Mouse (Mus musculus) CD8-positive naive resting alpha-beta T cell, adult 2 months (primary cell): ENCODE measurements around the gene Iqcj.
"Not testable (repeated sequence)": the region's sequence is repeated elsewhere in the genome, so short reads cannot be mapped to it uniquely, and the experiment has no call there.

Experiments
- DNase-seq, 2 experiments: peaks; one replicate each; pipeline ENCODE4 v3.0.0; 2022; ENCODE audit warnings: low read depth in 2 of 2, low spot score in 2 of 2

Iqcj gene

DNA sequence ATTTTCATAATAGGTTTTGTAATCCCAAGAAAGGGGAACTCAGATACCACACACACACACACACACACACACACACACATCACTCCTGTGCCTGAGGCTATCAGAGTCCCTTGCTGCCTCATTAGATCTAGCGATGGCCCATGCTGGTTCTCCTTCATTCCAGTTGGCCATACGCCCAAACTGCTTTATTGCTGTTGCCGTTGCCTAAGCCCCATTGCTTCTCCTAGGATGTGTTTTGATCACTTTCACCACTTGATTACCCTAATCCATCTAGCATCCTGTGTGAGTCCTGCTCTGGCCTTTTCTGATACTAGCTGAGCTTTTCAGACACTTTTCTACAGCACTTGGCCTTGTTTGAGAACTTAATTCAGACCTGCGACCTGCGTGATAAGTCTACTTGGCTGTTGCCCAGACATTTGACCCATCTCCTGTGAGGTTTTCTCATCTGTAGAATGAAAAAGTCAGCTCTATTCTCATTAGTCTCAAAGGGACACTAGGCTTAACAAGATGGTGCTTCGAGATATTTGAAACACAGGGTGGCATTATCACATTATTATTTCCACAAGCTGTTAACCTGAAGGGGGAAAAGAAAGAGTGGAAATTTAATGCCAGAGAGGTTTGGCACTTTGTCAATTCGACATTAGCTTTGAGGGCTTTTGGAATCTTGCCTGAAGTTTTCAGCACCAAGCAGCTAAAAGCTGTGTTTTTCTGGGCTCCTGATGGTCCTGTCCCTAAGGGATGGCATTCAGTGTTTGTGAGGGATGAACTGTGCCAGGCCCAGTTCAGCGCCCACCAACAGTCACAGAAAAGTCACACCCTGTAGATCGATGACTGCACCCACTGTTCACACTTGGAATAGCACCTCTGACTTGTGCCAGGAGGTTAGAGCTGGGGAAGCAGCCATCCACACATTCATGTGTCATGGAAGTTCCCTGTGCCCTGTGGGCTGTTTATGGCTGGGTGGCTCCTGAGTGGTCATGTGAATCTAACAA lies 179.7 kb downstream of the Iqcj start:
- DNase-seq = no peak

DNA sequence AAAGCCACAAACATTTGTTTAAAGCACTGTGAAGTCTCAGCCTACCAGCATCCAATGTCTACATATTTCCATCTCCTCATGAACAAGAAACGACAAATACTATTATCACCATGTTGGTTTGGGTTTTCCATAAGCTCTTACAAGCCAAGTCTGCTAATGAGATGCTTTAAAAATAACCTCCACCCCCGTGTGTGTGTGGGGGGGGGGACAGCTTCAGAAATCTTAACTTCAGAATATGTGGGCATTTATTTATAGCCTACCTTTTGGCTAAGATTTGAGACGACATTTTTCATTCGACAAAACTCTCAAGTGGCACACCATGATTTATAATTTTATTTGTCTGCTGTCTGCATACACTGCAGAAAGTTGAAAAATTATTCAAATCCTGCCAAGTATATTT lies 185.4 kb downstream of the Iqcj start:
- no peak for DNase-seq

DNA sequence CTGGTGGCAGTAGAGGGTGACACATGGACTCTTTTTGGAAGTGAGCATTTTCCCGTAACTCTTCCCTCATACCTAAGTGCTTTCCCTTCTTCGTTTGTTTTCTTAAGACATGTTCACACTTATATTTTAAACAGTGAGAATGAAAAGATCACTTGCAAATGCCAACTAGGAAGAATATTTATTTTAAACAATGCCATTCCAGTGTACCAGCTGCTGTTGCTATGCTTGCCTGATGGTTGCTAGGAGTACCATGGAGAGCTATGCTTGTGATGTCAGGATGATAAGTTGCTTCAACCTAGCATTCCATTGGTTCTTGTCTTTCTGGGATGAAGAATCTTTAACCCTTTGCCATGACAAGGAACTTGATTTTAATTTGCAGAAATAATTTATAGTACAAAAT lies 193.0 kb downstream of the Iqcj start:
- no peak for DNase-seq

DNA sequence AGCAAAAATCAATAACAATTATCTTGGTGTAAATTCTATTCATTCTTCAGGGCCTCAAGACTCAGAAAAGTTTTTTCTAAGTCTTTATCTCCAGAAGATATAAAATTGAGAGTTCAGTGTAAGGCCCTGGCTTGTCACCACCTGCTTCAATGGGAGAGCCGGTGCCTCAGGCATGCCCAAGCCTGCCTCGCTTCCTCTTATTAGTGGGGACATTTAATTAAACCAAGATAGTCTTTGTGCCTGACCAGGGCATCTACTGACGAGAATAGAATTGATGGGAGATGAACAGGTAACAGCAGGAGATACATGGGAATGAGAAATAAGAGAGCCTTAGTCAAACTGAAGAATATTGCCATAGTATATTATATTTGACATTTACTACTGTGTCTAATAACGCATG lies 200.1 kb downstream of the Iqcj start:
- no peak for DNase-seq

DNA sequence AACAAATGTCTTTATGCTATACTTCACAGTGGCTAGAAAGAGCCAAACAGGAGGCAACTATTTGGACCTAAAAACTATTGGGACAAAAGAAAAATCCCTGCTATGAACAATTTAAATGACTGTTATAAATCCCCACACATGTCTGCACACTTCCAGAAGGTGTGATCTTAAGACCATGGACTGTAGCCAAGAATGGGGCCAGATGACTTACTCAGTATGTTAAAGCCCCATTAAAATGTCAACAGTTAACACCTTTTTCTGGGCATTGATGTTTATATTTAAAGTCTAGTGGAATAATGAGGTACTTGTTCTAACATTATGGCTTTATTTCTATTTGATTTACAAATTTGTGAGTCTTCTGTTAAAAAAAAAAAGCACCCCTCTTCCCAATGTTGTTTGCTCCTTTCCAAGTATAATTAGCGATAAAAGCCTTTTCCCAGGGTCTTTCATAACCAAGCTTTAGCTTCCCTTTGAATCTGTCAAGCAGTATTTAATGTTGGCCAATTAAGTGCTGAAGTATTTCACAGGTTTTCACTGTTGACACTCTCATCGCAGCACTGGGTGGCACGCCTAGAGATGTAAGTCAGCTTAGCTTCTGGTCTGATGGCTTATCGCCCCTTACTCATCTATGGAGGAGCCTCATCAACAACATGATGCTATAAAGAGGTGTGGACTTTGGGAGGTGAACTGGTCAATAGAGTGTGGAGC lies 204.9 kb downstream of the Iqcj start:
- DNase-seq = no peak

DNA sequence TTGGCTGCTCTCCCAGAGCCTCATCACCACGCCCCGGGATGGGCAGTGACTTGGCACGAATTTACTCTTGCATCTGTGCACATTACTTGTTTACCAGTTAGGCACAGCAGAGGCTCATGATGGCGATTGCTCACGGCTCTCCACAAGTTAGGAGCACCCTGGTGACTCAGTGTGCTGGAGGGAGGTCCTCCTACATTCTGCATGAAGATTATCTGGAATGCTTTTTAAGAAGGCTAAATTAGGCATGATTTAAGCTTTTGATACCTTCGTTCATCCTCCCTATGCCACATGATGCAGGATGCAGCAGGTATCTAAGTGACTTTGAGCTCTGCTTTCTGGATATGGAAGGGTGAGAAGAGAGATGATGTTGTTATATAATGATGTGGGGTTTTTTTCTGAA lies 207.5 kb downstream of the Iqcj start:
- DNase-seq = not testable (repeated sequence)

DNA sequence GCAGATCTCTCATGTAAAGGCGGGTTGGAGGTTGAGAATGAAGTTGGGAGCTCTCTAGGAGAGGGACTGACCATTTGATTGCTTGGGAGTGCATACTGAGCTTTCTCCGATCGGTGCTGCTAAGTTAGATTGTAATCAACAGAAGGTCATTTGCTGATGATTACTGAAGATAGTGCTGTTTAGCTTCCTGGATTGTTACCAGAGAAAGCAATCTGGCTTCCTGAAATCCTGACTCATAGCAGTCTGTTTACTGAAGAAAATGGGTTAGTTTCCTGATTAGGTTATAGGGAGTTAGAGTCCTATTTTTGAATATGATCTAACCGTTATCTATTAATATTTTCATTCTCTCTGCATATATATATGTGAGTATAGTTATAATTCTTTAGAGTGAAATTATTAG lies 209.3 kb downstream of the Iqcj start:
- no peak for DNase-seq

DNA sequence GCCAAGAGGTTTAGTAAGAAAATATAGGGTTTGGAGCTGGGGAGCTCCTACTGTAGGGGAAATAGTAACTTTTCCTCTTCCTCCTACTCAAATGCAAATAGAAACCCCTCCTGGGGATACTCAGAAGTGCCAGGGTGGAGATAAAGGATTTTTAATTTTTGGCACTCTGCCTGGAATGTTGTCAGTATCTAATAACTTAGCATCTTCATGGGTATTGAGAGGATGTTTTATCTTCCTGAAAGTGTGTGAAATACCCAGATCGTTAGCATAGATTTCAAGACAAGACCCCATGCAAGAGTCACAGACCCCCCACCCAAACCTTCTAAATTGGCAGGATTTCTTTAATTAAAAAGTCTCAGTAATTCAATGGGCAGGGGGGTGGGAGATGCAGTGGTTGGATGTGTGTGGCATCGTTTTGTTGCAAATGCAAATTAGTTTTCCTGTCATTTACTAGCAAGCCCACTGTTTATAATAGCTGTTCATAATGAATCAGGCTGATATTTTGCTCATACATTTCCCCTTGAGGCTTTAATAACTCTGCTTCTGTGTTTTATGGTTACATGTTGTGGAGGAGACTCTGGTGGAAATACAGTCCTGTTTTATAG lies 213.2 kb downstream of the Iqcj start:
- DNase-seq = no peak
